ENCODE assay signal across 8 mouse cellular contexts in genomic region chr16:76786405-76787155, GRCm38 (mm10).
DNase-seq lines count a peak whose midpoint lies in the region; ATAC-seq lines count a peak whose summit lies in the region.

No protein-coding gene starts in this region.

- no peak overlapping the region for H3K4me3 ChIP-seq in heart, embryonic 11.5 days (ENCODE audit: low read depth, low read length)

- peak; percentile 99 for DNase-seq in heart, adult 11 months
- DNase-seq in B cell, adult 2 months = peak; percentile 20 to 28
- DNase-seq in adrenal gland, postnatal 4 days (ENCODE audit: low spot score in 2 of 2) = peak; percentile 12 to 43
- peak; percentile 29 for DNase-seq in forelimb bud, embryonic 11.5 days (ENCODE audit: low read depth, low spot score)
- peak; percentile 77 for DNase-seq in kidney, postnatal 14 days
- peak; percentile 41 to 42 for DNase-seq in thymus, postnatal 36 days

- no peaks in the 10 kb centered on the region for H3K4me1 ChIP-seq in heart, embryonic 11.5 days (ENCODE audit: control insufficient read depth, insufficient read depth, low read length)

- no peak overlapping the region for H3K27ac ChIP-seq in heart, embryonic 11.5 days (ENCODE audit: low read depth, low read length)

- no peak overlapping the region for H3K9ac ChIP-seq in heart, embryonic 11.5 days (ENCODE audit: low read depth, low read length)

- WGBS in heart, embryonic 11.5 days (ENCODE audit: insufficient replicate concordance) = 68% methylated on average over 6 of the region's 6 CpGs

- no peaks in the 10 kb centered on the region for H3K36me3 ChIP-seq in heart, embryonic 11.5 days (ENCODE audit: control insufficient read depth, insufficient read depth, low read length)

- H3K4me2 ChIP-seq in heart, embryonic 11.5 days = no peak overlapping the region

- no peaks in the 10 kb centered on the region for H3K9me3 ChIP-seq in heart, embryonic 11.5 days (replicated peaks; ENCODE audit: control insufficient read depth, low read length)

- no peak for ATAC-seq in heart, embryonic 11.5 days (replicated peaks; ENCODE audit: insufficient number of reproducible peaks, low FRiP score, low TSS enrichment)
- ATAC-seq in megakaryocyte, adult 5-6 weeks (ENCODE audit: poor library complexity, severe bottlenecking) = peak; percentile 96

- H3K27me3 ChIP-seq in heart, embryonic 11.5 days (ENCODE audit: control insufficient read depth, insufficient read depth, low read length) = no peaks in the 10 kb centered on the region

Comparison
In these comparisons a context has a peak if more than half of its experiments do, and no peak if none do; other contexts are left out.
1. DNase-seq: peak in every context shown above with its lines; median percentile 99 in heart, adult 11 months; 77 in kidney, postnatal 14 days; 42 in thymus, postnatal 36 days; 29 in forelimb bud, embryonic 11.5 days; 28 in adrenal gland, postnatal 4 days; 24 in B cell, adult 2 months.